Mouse (Mus musculus) forebrain, embryonic 10.5 days (tissue): ENCODE measurements around the gene Alx3. TPM values are rescaled to one million over a fixed set of nuclear protein-coding genes. Genes with fewer than 3 reads are reported as not detected.

Experiments
- DNase-seq: peaks from one replicate; pipeline ENCODE4 v3.0.0-alpha.2; 2017; ENCODE audit warnings: low spot score; ENCODE audit errors: extremely low spot score
- H3K27ac ChIP-seq: fragments of 300-500 bp; sonication (generic); 2 replicates; pipeline ENCODE4 v1.5.1; 2016; ENCODE audit warnings: mild to moderate bottlenecking
- H3K27me3 ChIP-seq: fragments of 300-500 bp; sonication (generic); 2 replicates; pipeline ENCODE4 v1.6.1; 2016; ENCODE audit warnings: mild to moderate bottlenecking; ENCODE audit not compliant: poor library complexity, severe bottlenecking
- H3K36me3 ChIP-seq: fragments of 300-500 bp; sonication (generic); replicated peaks from 2 replicates; pipeline ENCODE4 v1.6.1; 2016; ENCODE audit warnings: mild to moderate bottlenecking, moderate library complexity
- H3K4me1 ChIP-seq: fragments of 300-500 bp; sonication (generic); 2 replicates; pipeline ENCODE4 v1.6.1; 2016
- H3K4me3 ChIP-seq: fragments of 300-500 bp; sonication (generic); 2 replicates; pipeline ENCODE4 v1.5.1; 2016; ENCODE audit warnings: mild to moderate bottlenecking, moderate library complexity
- H3K9me3 ChIP-seq: fragments of 300-500 bp; sonication (generic); 2 replicates; pipeline ENCODE4 v1.6.1; 2016; ENCODE audit warnings: mild to moderate bottlenecking, moderate library complexity
- WGBS: fragments of 180-500 bp; shearing (Covaris S2); methylation state at CpG from one replicate; pipeline ENCODE4 v1.1.7; 2016; 5-methylcytosine and 5-hydroxymethylcytosine counted together
- polyA plus RNA-seq: library from polyadenylated mRNA; unstranded; fragments of >200 nt; fragmentation: Nextera tagmentation; extraction: Ambion mirVana; gene quantifications from 2 replicates; pipeline ENCODE4 v1.2.1, GENCODE M21; 2016

Alx3 gene
- polyA plus RNA-seq, 1 experiment from 2014 or later: 41.6 TPM

- DNase-seq: no peak
- Histone ChIP-seq H3K9me3 (no peaks in the 10 kb centered on the region), H3K4me1 (peaks cover 30% of the 10 kb centered on the region), H3K27me3 (peaks cover 14% of the 10 kb centered on the region), H3K4me3 (no peak overlapping the region), H3K36me3 (no peaks in the 10 kb centered on the region), H3K27ac (no peak overlapping the region)
- 88% methylated on average over 4 of the region's 4 CpGs for WGBS
Measured at GRCm38 (mm10) chr3:107568721-107569120, 26.1 kb upstream of the Alx3 start.

- WGBS: 60% methylated on average over 2 of the region's 2 CpGs
- Histone ChIP-seq H3K27ac (no peak overlapping the region), H3K9me3 (no peaks in the 10 kb centered on the region), H3K27me3 (peaks cover 8% of the 10 kb centered on the region; the same call in 1 of the 2 replicates), H3K36me3 (no peaks in the 10 kb centered on the region), H3K4me3 (no peak overlapping the region), H3K4me1 (peaks cover 10% of the 10 kb centered on the region; the same call in 1 of the 2 replicates)
- no peak for DNase-seq
Measured at GRCm38 (mm10) chr3:107571205-107571604, 23.6 kb upstream of the Alx3 start.

- WGBS: 88% methylated on average over 3 of the region's 3 CpGs
- Histone ChIP-seq H3K4me1 (peaks cover 38% of the 10 kb centered on the region), H3K4me3 (no peak overlapping the region), H3K27me3 (peaks cover 42% of the 10 kb centered on the region), H3K27ac (no peak overlapping the region), H3K36me3 (no peaks in the 10 kb centered on the region), H3K9me3 (no peaks in the 10 kb centered on the region)
- no peak for DNase-seq
Measured at GRCm38 (mm10) chr3:107576807-107577206, 18.0 kb upstream of the Alx3 start.

GRCm38 (mm10) chr3:107577810-107578390 lies 16.9 kb upstream of the Alx3 start:
- peaks cover 49% of the 10 kb centered on the region for H3K4me1 ChIP-seq
- no peak for DNase-seq
- peaks cover 48% of the 10 kb centered on the region for H3K27me3 ChIP-seq
- H3K36me3 ChIP-seq: no peaks in the 10 kb centered on the region
- H3K9me3 ChIP-seq: no peaks in the 10 kb centered on the region
- no peak overlapping the region for H3K27ac ChIP-seq
- H3K4me3 ChIP-seq: no peak overlapping the region
- 35% methylated on average over 3 of the region's 3 CpGs for WGBS

- Histone ChIP-seq H3K4me3 (no peak overlapping the region), H3K4me1 (peaks cover 64% of the 10 kb centered on the region), H3K9me3 (no peaks in the 10 kb centered on the region), H3K27me3 (peaks cover 64% of the 10 kb centered on the region), H3K36me3 (no peaks in the 10 kb centered on the region), H3K27ac (no peak overlapping the region)
- WGBS: 4% methylated on average over 4 of the region's 4 CpGs
- peak; percentile 74 for DNase-seq
Measured at GRCm38 (mm10) chr3:107579466-107579865, 15.4 kb upstream of the Alx3 start.

- Histone ChIP-seq H3K4me3 (peak overlapping the region; percentile 24), H3K4me1 (peaks cover 70% of the 10 kb centered on the region), H3K36me3 (no peaks in the 10 kb centered on the region), H3K27me3 (peaks cover 83% of the 10 kb centered on the region), H3K27ac (peak overlapping the region; percentile 84), H3K9me3 (no peaks in the 10 kb centered on the region)
- DNase-seq: no peak
- 2% methylated on average over 15 of the region's 15 CpGs for WGBS
Measured at GRCm38 (mm10) chr3:107581103-107582010, 13.5 kb upstream of the Alx3 start.

GRCm38 (mm10) chr3:107582130-107582874 lies 12.5 kb upstream of the Alx3 start:
- Histone ChIP-seq H3K9me3 (no peaks in the 10 kb centered on the region), H3K27ac (peak overlapping the region; percentile 84), H3K4me1 (peaks cover 66% of the 10 kb centered on the region), H3K27me3 (peaks cover 92% of the 10 kb centered on the region), H3K4me3 (peak overlapping the region; percentile 49), H3K36me3 (no peaks in the 10 kb centered on the region)
- no peak for DNase-seq
- WGBS: 2% methylated on average over 18 of the region's 18 CpGs

GRCm38 (mm10) chr3:107582875-107583767 lies 11.7 kb upstream of the Alx3 start:
- Histone ChIP-seq H3K36me3 (no peaks in the 10 kb centered on the region), H3K27me3 (peaks cover 100% of the 10 kb centered on the region), H3K4me3 (peak overlapping the region; percentile 49), H3K4me1 (peaks cover 58% of the 10 kb centered on the region), H3K9me3 (no peaks in the 10 kb centered on the region), H3K27ac (peak overlapping the region; percentile 84)
- peak; percentile 57 for DNase-seq
- under 1% methylated on average over 65 of the region's 65 CpGs for WGBS

GRCm38 (mm10) chr3:107583893-107584292 lies 10.9 kb upstream of the Alx3 start:
- WGBS: 3% methylated on average over 1 of the region's 1 CpGs
- peak overlapping the region; percentile 84 for H3K27ac ChIP-seq
- H3K9me3 ChIP-seq: no peaks in the 10 kb centered on the region
- H3K27me3 ChIP-seq: peaks cover 100% of the 10 kb centered on the region
- H3K4me1 ChIP-seq: peaks cover 50% of the 10 kb centered on the region
- DNase-seq: no peak
- H3K36me3 ChIP-seq: no peaks in the 10 kb centered on the region
- H3K4me3 ChIP-seq: peak overlapping the region; percentile 49; the same call in 1 of the 2 replicates

GRCm38 (mm10) chr3:107586504-107586903 lies 8.3 kb upstream of the Alx3 start:
- H3K27ac ChIP-seq: 0 out of 2 replicates have a peak overlapping the region, but pooled peaks have one; percentile 6
- no peak for DNase-seq

GRCm38 (mm10) chr3:107591612-107592011 lies 3.2 kb upstream of the Alx3 start:
- Histone ChIP-seq H3K27me3 (peaks cover 96% of the 10 kb centered on the region), H3K9me3 (no peaks in the 10 kb centered on the region)
- WGBS: 65% methylated on average over 1 of the region's 1 CpGs

More at GRCm38 (mm10) chr3:107586504-107586903, 8.3 kb upstream of the Alx3 start:
- peaks cover 96% of the 10 kb centered on the region for H3K27me3 ChIP-seq
- H3K4me1 ChIP-seq: peaks cover 46% of the 10 kb centered on the region
- 77% methylated on average over 6 of the region's 6 CpGs for WGBS
- no peaks in the 10 kb centered on the region for H3K36me3 ChIP-seq
- H3K4me3 ChIP-seq: no peak overlapping the region
- no peaks in the 10 kb centered on the region for H3K9me3 ChIP-seq

GRCm38 (mm10) chr3:107593632-107594031 lies 1.2 kb upstream of the Alx3 start:
- Histone ChIP-seq H3K36me3 (no peaks in the 10 kb centered on the region), H3K4me3 (peak overlapping the region; percentile 61; the same call in 1 of the 2 replicates), H3K4me1 (peaks cover 59% of the 10 kb centered on the region), H3K9me3 (no peaks in the 10 kb centered on the region), H3K27ac (no peak overlapping the region; the same call in 1 of the 2 replicates), H3K27me3 (peaks cover 96% of the 10 kb centered on the region)
- WGBS: 49% methylated on average over 2 of the region's 2 CpGs
- DNase-seq: no peak

More at GRCm38 (mm10) chr3:107591612-107592011, 3.2 kb upstream of the Alx3 start:
- Histone ChIP-seq H3K36me3 (no peaks in the 10 kb centered on the region), H3K4me3 (no peak overlapping the region), H3K27ac (no peak overlapping the region), H3K4me1 (peaks cover 40% of the 10 kb centered on the region)
- no peak for DNase-seq
